Mouse (Mus musculus) activated CD4-positive, CD25-positive, alpha-beta regulatory T cell, adult 9 weeks (primary cell): ENCODE data around the gene Tfap4. TPM values are rescaled to one million over a fixed set of nuclear protein-coding genes. Genes with fewer than 3 reads are reported as not detected.

Experiments
- polyA plus RNA-seq: library from polyadenylated mRNA; unstranded; fragments of 100-300 nt; shearing (Covaris generic); gene quantifications from one replicate; pipeline ENCODE4 v1.2.1, GENCODE M21; 2017

Gene Tfap4
- 3.4 TPM for polyA plus RNA-seq

GRCm38 (mm10) chr16:4559715-4560144 lies at the start of gene Tfap4:
Gene Tfap4, minus strand, starts transcription at chr16:4559854.

GRCm38 (mm10) chr16:4593971-4594813 lies 34.5 kb upstream of the Tfap4 start, which contains the start of gene Glis2:
Gene Glis2, plus strand, starts transcription at chr16:4594713.

GRCm38 (mm10) chr16:4541501-4542198 lies 18.0 kb downstream of the Tfap4 start, which contains the start of gene Srl:
Gene Srl, minus strand, starts transcription at chr16:4541816.

Other genes with a start within 250 kb of the Tfap4 start
- 0.75 TPM for gene Adcy9, start 139.4 kb downstream of the Tfap4 start, polyA plus RNA-seq
- 0.59 TPM for gene Srl, start 18.0 kb downstream of the Tfap4 start, polyA plus RNA-seq
- 0.62 TPM for gene Glis2, start 34.9 kb upstream of the Tfap4 start, polyA plus RNA-seq
- 12.5 TPM for gene Pam16, start 65.1 kb upstream of the Tfap4 start, polyA plus RNA-seq
- gene Vasn, start 80.1 kb upstream of the Tfap4 start, polyA plus RNA-seq = 1.5 TPM
- gene Dnaja3, start 80.1 kb upstream of the Tfap4 start, polyA plus RNA-seq = 59.4 TPM
- gene Coro7, start 119.9 kb upstream of the Tfap4 start, polyA plus RNA-seq = 163 TPM
- gene Nmral1, start 159.5 kb upstream of the Tfap4 start, polyA plus RNA-seq = 12.3 TPM
- gene Hmox2, start 166.5 kb upstream of the Tfap4 start, polyA plus RNA-seq = 105 TPM
- 42.4 TPM for gene Cdip1, start 230.4 kb upstream of the Tfap4 start, polyA plus RNA-seq